Mouse (Mus musculus): ENCODE measurements at regions not wholly inside any gene's neighbourhood (a gene's known extent, or its start where the extent isn't known, plus 50 kb on each side); places are given as distances from the start of the nearest gene placed in this dataset.

DNA sequence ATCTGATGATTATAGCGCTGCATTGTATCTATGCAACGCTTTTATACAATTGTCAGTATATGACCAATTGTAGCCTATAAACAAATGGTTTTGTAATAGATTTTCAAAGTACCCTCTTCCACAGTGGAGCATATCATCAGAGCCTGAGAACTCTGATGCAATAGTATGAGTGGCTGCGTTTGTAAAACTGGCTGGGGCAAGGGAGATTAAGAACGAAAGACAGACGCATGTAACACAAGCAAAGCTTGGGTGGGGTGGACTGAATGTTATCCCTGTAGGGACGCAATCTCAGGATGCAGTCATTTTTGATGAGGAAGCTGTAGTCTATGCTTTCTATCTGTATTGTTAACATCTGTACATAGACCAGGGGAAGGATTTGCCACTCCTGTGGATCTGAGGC, 246.9 kb upstream of the Fggy start:
- no peak for DNase-seq (ENCODE audit: low read depth, low spot score)

DNA sequence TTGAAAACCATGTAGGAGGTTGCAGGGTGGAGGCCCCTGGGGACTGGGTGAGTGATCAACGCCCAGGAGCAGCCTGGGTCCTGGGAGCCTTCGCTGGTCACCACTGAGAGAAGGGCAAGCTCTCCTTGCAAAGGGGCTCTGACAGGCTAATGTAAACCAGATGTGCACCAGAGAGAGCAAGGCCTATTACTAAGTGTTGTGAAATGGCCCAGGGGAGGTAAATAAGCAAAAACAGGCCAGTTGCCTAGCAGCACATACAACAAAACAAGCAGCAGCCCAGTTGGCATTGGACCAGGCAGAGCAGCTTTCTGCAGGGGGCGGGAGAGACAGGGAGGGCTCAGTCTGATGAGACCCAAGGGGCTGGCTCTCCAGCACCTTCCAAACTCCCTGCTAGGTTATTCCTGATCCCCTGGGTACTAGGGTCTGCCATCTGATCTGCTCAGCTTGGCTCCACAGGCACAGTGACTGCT, 239.5 kb upstream of the Fggy start:
- DNase-seq (ENCODE audit: low read depth, low spot score) = no peak

DNA sequence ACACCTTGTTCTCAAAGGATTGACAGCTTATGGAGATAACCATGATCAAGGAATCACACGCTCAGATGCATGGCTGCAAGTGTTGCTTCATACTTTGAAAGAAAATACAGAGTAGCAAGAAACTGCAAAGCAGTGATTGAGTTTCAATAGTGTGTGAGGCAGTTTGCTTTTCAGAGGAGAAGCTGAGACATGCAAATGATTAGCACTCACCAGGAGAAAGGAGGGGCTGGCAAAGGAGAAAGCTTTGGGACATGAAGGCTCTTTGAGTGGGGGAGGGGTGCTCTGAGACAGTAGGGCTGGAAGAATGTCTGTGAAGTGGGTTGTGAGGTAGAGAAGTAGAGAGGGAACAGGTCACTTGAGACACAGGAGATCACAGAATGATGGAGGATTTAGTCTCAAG, 238.7 kb upstream of the Fggy start:
- DNase-seq (ENCODE audit: low read depth, low spot score) = no peak

DNA sequence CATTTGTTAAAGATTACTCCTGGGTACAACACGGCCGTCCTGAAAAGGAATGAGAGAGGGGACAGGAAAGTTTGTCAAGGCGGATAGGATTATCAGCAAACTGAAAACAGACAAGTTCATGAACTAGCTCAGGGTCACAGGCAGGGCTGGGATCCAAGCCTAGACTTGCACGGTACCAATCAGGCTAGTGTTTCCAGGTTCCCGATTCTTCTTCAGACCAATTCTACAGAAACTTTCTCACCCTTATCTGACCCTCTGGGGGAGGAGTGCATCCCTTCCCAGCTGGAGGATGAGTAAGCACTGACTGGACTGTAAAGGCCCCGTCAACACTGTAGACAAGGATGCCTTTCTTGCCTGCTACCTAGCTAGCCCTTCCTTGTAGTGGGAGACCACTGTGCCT, 238.3 kb upstream of the Fggy start:
- no peak for DNase-seq (ENCODE audit: low read depth, low spot score)

DNA sequence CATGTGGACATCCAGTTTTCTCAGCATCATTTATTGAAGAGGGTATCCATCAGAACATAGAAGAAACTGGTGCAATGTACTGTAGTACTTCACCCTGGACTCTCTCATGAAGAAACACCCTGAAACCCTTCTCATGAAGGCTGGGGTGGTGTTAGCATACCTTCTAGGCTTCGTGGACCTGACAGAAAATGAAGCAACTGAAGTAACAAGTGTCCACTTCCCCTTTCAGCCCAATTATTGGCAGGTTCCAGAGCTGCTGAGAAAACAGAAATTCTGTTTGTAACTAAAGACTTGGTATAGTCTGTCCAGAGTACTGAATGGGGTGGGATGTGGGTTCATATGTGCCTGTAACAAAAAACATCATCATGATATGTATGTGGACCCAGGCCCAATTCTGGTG, 231.4 kb upstream of the Fggy start:
- no peak for DNase-seq (ENCODE audit: low read depth, low spot score)

DNA sequence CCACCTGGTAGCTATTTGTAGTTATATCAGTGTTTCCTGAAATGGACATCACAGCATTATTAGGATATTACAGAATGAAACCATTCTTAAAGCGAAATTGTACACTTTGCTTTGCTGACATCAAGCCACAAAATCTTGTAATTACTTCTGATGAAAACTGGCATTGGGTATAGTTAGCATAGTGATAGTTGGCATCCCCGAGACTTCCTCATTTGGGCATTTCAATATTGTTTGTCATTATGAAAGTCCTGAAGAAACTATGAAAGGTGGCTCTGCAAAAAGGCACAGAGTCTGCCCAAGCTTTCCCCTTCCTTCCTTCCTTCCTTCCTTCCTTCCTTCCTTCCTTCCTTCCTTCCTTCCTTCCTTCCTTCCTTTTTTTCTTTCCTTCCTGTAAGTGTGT, 217.5 kb upstream of the Fggy start:
- DNase-seq (ENCODE audit: low read depth, low spot score) = no peak

DNA sequence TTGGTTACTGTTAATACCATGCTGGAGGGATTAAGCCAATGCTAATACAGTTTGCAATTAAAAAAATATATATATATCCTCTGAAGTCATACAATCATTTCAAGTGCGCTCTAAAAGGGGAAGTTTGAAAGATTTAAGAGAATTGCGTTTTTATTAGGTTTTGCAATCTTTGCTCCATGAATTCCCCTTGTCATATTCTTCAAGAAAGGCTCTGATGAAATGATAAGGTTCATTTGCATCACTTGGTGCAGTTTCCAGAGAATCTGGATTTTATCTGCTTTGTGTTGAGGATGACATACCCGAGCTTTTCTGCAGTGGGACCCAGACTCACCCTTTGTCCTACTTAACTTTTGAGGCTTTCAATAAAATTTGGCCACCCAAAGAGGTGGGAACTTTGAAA, 216.4 kb upstream of the Fggy start:
- DNase-seq (ENCODE audit: low read depth, low spot score) = no peak

DNA sequence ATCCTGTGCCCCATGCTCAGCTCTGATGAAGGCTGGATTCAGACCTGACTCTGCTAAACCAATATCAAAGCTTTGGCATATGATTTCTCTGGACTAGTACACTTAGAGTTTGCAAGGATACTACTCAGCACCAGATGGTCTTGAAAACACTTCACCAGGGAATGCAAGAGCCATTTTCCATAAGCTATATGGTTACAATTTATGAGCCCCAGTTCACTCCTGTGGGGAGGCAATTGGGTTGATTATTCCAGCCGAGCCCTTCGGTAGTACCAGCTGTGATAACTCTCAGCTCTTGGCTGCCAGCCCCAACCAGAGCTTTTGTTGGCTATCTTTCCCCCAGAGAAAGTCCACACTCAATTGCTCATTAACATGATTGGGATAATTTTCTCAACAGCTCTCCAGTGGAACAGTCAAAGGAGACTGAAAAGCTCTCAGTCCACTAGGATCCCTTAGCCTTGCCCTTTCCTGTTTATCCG, 210.5 kb upstream of the Fggy start:
- DNase-seq (ENCODE audit: low read depth, low spot score) = no peak

DNA sequence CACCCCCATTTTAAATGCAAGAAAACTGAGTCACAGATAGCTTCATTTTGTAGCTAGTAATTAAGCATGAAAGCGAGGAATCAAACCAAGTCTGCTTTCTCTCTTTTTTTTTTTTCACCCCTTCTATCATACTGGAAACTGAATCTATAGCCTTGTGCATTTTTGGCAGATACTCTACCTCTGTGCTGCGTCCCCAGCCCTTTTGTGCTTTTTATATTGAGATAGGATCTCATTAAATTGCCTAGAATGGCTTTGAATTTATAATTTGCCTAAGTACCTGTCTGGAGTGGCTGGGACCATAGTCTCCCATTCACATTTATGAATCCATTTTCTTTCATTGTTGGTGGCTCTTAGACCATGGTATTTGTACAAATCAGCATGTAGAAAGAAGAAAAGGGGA, 209.9 kb upstream of the Fggy start:
- no peak for DNase-seq (ENCODE audit: low read depth, low spot score)

DNA sequence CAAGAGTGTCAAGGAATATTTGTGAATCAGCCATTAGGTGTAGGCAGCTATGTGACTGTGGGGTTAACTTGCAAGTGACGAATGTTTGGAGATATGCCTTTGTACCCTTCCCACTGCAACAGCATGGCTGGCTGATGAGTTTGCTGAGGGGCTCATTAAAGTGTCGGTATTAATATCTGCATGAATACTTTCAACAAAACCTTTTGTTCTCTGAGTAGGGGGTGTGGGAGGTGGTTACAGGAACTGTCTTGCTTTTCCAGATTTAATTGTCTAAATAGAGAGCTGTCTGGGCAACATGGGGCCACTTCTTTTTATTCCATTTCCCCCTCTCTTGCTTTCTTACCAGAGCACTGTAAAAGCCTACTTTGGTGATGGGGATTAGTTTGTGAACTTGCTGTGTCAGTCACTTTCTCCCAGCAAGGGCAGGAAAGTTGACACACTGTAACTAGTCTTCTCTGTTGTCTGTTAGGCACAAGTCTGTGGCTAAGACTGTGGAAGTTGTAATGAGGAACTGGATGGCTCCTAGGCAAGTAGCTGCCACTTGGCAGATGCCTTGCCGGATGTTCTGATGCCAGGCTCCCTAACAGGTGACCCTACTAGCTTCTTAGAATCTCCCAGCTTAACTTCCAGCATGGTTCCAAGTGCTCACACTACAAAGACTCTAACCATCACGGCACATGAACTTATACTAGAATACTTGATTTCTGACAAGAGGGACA, 208.7 kb upstream of the Fggy start:
- no peak for DNase-seq (ENCODE audit: low read depth, low spot score)

DNA sequence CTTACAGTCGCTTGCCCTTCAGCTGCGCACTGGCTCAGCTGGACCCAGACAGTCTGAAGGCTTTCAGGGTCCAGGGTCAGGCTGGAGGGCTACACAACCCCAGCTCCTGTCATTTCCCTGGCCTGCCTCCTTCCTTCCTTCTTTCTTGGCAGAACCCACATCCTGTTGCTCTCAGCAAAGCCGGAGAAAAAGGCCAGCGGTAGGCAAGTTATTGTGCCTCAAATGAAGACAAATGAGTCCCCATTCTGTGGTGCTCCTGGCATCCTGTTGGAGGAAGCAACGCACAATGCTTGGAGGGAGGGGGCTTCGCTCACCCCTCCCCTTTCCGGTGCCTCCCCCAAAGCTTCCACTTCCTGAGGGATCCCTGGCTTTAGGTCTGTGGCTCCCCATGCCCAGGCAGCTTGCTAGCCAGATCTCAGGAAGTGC, 203.4 kb upstream of the Fggy start:
- DNase-seq (ENCODE audit: low read depth, low spot score) = peak; percentile 49

DNA sequence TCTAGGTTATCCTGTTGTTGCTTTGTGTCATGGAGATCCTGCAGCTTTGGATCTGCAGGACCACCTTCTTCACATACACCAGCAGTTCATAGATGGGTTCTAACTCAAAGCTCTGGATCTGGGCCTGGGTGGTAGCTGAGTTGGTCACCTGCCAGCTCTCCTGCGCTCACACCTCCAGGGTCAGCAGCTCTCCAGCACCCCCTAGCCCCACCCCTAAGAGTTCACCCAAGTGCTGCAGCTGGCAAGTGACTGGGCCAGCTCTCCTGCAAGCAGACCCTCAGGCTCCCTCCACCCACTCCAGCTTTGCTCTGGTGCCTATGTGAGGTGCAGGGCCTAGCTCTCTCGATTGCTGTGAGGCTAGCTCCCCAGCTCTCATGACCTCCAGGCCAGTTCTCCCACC, 198.6 kb upstream of the Fggy start:
- peak; percentile 11 for DNase-seq (ENCODE audit: low read depth, low spot score)

DNA sequence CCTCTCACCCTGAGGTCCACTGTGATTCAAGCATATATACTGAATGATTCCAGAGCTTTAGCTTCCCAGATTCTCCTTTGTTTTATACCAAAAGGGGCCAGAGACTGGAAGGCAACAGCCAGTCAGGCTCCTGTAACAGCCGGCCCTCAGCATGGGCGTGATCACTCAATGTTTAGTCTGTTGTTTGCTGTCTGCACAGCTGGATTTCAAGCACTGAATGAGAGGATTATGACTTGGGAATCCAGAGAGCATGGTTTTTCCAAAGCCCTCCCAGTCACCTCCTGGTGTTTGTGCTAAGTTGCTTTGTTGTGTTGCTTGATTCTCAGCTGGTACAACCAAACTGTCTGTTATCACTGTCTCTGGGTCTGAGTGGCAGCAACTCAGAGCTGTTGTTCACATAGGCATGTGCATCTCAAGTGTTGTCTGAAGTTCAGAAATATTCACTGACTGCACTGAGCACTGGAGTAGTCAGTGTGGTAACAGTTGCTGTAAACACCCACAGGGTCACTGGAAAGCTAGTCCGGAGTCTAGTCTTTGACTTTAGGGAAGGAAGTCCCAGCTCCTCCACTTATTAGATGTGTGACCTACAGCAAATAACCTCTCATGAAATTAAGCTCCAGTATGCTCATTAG, 196.9 kb upstream of the Fggy start:
- DNase-seq (ENCODE audit: low read depth, low spot score) = no peak

DNA sequence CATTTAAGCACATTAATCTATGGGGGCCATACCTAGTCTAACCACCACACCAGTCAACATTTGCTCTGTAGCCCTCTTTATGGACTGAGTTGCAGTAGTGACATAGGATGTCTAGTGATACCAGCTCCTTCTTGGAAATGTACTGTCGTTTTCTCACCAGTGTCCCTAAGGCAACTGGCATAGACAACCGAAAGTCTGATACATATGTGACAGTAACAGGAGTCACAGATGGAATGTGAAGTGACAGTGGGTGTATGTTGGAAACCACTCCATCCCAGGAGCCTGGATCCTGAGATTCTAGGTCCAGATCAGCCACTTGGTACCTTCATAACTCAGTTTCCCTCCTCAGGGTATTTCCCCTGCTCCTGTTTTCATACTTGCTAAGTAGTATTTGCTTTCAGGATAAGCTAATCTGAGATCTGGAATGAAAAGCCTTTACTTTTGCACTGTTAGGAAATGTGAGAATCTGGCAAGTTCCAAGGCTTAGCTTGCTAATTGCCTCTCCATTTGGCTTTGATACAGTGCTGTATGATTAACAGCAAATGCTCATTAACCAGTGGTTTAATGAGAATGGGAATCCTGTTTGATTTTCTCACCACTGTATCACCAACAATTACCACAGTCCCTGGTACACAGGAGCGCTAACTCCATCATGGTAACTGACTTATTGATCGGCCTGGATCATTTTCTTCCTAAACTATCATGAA, 192.8 kb upstream of the Fggy start:
- DNase-seq (ENCODE audit: low read depth, low spot score) = no peak

DNA sequence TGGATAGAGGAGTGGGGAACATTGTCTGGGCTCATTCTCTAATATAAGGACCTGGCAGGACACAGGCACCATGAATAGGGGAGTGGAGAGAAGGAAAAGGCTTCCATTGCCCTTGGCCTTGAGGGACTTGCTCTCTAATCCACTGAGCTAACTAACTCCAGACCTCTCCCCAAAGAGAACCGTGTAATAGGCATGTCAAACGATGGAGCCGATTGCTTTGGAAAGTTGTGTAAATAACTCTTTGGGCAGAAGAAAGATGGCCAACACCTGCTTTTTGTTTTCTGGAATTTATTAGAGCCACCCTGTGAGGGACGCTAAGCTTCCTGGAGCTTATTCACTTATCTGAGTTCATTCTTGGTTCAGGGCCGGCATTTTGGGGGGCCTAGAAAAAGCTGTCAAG, 180.9 kb upstream of the Fggy start:
- DNase-seq (ENCODE audit: low read depth, low spot score) = no peak

DNA sequence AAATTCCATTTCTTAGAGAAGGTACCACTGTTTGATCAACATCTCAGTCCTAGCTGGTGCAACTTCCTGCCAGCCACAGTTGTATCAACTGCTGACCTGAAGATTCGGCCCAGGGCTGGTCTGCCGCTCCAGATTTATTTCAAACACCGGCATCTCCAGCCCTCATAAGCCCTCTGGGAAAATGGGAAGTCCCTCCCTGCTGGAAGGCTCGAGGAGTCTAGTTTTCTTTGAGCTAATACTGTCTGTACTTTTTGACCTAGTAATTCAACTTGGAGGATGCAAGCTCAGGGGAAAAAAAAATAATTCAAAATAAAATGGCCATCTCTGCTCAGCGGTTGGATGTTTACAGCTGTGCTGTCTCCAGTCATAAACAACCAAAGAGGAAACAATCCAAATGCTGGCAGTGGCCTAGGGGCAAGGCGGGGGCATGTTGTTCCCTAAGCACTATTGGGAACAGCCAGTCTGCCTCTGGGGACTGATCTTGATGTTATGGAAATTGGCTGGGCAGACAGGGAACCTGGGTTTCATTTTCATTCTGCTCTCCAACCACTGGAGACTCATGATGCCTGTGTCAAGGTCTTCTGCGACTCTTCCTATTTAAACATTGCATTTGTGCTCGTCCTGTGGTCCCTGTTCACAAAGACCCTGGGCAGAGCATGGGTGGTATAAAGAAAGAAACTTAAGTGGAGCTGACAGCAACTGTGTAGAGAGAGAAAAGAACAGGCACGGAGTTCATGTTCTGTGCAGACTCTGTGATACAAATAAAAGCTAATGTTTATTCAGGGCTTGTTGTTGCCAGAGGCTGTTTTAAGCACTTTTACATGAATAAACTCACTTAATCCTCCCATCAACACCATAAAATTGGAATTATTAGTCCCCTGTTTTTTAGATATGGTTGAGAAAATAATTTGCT, 179.8 kb upstream of the Fggy start:
- no peak for DNase-seq (ENCODE audit: low read depth, low spot score)

DNA sequence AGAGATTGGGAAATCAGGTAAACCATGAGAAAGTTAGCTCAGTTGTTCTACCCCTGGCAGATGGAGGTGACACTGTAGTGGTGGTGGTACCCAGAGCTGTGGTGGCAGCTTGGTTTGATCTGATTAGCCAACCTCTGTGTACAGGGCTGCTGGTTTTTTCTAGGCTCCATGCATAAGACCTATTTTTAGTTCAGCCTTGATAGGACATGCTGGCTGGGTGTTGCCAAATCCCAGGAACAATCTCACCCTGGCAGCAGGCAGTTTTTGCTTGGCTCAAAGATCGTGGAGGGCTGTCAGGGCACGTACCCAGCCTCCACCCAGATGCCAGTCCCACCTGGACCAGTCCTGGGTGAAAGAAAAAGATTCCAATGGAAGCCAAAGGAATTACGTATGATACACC, 178.7 kb upstream of the Fggy start:
- DNase-seq (ENCODE audit: low read depth, low spot score) = no peak

DNA sequence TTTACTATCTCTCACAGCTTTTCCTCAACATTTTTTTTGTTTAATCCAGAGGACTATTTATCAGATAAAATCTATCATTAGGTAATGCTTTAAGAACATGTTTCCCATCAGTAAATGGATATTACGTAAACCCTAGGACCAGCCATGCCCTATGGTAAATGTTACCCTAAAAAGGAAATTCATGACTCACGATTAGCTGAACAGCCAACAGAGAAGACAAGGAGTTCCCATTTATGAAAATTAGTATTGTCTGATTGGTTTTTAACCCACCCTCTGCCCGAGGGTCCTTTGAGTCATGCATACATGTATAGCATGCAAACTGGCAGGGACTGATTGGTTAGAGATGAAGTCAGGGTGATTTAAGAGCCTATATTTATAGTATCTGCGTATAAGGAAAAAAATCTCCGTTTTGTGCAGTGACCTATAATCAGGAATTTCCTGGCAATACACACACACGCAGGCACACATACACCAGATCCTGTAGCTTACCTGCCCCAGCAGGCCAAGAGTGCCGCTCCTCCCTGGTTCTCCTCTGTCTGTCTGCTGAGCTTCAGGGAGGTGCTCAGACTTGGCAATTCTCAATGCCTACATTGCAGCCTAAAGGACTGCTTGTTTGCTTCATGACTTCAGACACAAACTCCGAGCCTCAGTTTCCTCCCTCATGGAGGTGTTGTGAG, 174.0 kb upstream of the Fggy start:
- no peak for DNase-seq (ENCODE audit: low read depth, low spot score)

DNA sequence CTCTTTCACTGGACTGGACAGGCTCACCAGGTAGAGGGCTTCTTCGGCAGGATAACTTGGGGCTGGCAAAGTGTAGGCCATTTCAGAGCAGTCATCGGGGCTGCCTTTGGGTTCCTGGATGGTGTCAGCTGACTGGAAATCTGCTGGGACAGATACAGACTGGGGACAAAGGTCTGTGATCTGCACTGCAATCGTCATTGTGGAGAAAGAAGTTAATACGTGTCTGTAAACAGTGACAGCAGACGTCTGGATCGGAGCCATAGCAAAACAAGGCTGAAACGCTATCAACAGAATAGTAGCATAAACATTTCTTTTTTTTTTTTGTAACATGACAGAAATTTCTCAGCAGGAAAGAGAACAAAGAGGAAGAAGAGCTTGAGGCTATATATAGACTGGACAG, 171.8 kb upstream of the Fggy start:
- DNase-seq (ENCODE audit: low read depth, low spot score) = no peak

DNA sequence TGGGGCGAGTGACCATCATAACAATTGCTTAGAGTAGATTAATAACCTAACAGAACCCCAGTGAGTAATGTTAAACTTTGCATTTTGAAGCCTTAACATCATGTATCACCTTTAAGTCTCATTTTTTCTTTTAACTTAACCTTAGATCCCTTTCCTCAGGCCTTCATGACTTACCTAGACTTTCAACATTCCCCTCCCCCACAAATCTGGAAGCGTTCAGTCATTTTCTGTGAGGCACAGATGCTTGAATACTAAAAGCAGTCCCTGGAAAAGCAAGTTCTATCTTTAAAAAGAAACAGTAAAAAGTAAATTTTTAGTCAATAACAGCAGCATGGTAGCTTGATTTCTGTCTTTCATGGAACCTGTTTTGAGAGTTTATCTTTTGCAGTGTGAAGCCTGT, 171.3 kb upstream of the Fggy start:
- DNase-seq (ENCODE audit: low read depth, low spot score) = no peak

DNA sequence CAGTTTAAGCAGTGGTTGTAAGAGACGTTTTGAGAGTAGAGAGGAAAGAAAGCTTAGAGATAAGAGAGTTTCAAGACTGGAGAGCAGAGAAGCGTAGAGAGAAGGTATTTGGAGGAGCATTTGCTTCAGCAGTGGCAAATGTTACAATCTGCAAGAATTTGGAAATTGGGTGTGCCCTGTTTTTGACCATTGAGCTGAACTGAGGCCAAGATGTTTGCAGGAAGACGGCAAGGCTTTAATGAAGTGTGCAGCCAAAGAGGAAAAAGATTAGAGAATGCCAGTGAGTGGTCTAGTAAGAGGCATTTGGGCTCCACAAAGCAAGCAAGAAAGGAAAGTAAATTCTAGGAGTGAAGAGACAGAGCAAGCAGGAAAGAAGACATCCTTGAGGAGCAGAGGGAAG, 168.8 kb upstream of the Fggy start:
- DNase-seq (ENCODE audit: low read depth, low spot score) = no peak
